Mouse (Mus musculus) cerebellum, adult 9-10 months (tissue): ENCODE results near the gene Angptl2.

Source experiments
- DNase-seq: peaks from one replicate; pipeline ENCODE4 v3.0.0; 2022

Gene Angptl2

GRCm38 (mm10) chr2:33272665-33273439 lies 57.0 kb downstream of the Angptl2 start:
- DNase-seq: no peak

- peak; percentile 54 for DNase-seq
Measured at GRCm38 (mm10) chr2:33274719-33275490, 59.0 kb downstream of the Angptl2 start.

GRCm38 (mm10) chr2:33279758-33280157 lies 63.9 kb downstream of the Angptl2 start:
- DNase-seq: no peak

GRCm38 (mm10) chr2:33280525-33280924 lies 64.7 kb downstream of the Angptl2 start:
- no peak for DNase-seq

GRCm38 (mm10) chr2:33281807-33282206 lies 65.9 kb downstream of the Angptl2 start:
- DNase-seq: no peak

- DNase-seq: peak; percentile 87
Measured at GRCm38 (mm10) chr2:33282877-33283276, 67.0 kb downstream of the Angptl2 start.

- no peak for DNase-seq
Measured at GRCm38 (mm10) chr2:33283674-33284073, 67.8 kb downstream of the Angptl2 start.

- DNase-seq: peak; percentile 88
Measured at GRCm38 (mm10) chr2:33288837-33289236, 73.0 kb downstream of the Angptl2 start.

GRCm38 (mm10) chr2:33290491-33290890 lies 74.6 kb downstream of the Angptl2 start:
- no peak for DNase-seq

GRCm38 (mm10) chr2:33292057-33292456 lies 76.2 kb downstream of the Angptl2 start:
- no peak for DNase-seq

- no peak for DNase-seq
Measured at GRCm38 (mm10) chr2:33295115-33295514, 79.2 kb downstream of the Angptl2 start.
